Mouse (Mus musculus): ENCODE results near the gene Med12.

DNA sequence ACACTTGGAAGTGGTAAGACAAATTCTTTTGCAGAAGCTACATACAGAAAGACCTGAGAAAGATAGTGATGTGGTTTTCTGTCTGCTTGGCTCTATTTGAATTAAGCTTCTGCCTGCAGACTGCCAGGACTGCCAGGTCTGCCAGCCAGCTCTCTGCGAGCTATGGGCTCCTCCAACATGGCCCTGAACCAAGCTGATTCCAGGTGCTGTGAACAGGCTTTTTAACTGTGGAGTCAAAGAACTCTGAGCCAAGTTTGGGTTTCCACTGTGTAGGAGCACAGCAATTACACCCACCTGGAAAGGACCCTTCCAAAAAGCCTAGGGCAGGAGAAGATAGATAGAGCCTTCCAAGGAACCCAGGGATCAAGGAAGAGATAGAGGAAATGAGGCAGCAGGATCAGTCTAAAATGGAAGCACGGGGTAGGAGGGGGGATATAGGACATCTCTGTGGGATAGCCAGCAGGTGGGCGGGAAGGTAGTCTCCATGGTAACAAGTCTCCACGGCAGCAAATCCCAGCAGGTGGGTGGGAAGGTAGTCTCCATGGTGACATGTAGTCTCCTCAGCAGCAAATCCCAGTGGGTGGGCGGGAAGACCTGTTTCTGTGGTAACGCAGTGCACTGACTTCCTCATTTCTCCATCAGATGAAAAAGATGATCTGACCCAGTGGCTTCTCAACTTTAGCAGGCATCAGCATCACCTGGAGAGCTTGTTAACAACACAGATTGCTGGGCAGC is 40.0 kb downstream of the Med12 start:
- TF ChIP-seq SMC3 (IDR thresholded peaks at IDR 0.05; ENCODE audit: low read depth, low read length): no peak
- no peak for TF ChIP-seq CTCF (IDR thresholded peaks at IDR 0.05 in 2 of 3, conservative IDR thresholded peaks at IDR 0.05 in 1 of 3; ENCODE audit: control insufficient read depth in 1 of 3, insufficient read depth in 1 of 3, low read depth in 2 of 3, low read length in 3 of 3, poor library complexity in 1 of 3, severe bottlenecking in 1 of 3)
- no peak for TF ChIP-seq POLR2AphosphoS5 (IDR thresholded peaks at IDR 0.05; ENCODE audit: borderline replicate concordance, low read depth, low read length)
- TF ChIP-seq CHD2 (IDR thresholded peaks at IDR 0.05; ENCODE audit: low read length): no peak
- no peak for TF ChIP-seq POLR2A (IDR thresholded peaks at IDR 0.05; ENCODE audit: control insufficient read depth in 1 of 2, insufficient read depth in 1 of 2, low read depth in 1 of 2, low read length in 2 of 2, poor library complexity in 1 of 2)
- TF ChIP-seq MAX (IDR thresholded peaks at IDR 0.05; ENCODE audit: low read length): no peak

All from MEL (cell line).